Mouse (Mus musculus) CH12F3 (cell line): Measurements from ENCODE around the gene Gm42906.

Experiments
- in situ Hi-C: fragments of 300-500 bp; cut with MboI; formaldehyde crosslinking; loops from 2 replicates; pipeline ENCODE4 v1.14.3; 2020; ENCODE audit warnings: low sequenced_read_pairs

Gene Gm42906

GRCm38 (mm10) chr5:151428113-151428756 is at the start of gene Gm42906:
Gene Gm42906, minus strand, starts transcription at chr5:151428163.
- in situ Hi-C loops: no loop called here

GRCm38 (mm10) chr5:151445695-151446094 is 17.7 kb upstream of the Gm42906 start:
- in situ Hi-C loops: no loop called here

GRCm38 (mm10) chr5:151435106-151435505 is 7.1 kb upstream of the Gm42906 start:
- in situ Hi-C loops: no loop called here

- in situ Hi-C loops: no loop called here
Observed at GRCm38 (mm10) chr5:151426466-151426865, 1.5 kb downstream of the Gm42906 start.

GRCm38 (mm10) chr5:151422692-151423091 is 5.3 kb downstream of the Gm42906 start:
- in situ Hi-C loops: no loop called here

GRCm38 (mm10) chr5:151421859-151422258 is 6.1 kb downstream of the Gm42906 start:
- in situ Hi-C loops: no loop called here

- in situ Hi-C loops: no loop called here
Observed at GRCm38 (mm10) chr5:151418551-151418950, 9.4 kb downstream of the Gm42906 start.

GRCm38 (mm10) chr5:151417421-151418038 is 10.4 kb downstream of the Gm42906 start:
- in situ Hi-C loops: no loop called here

- in situ Hi-C loops: no loop called here
Observed at GRCm38 (mm10) chr5:151416988-151417387, 11.0 kb downstream of the Gm42906 start.

- in situ Hi-C loops: no loop called here
Observed at GRCm38 (mm10) chr5:151413617-151414016, 14.3 kb downstream of the Gm42906 start.

GRCm38 (mm10) chr5:151412666-151413463 is 15.1 kb downstream of the Gm42906 start:
- in situ Hi-C loops: no loop called here

GRCm38 (mm10) chr5:151410006-151410405 is 18.0 kb downstream of the Gm42906 start:
- in situ Hi-C loops: no loop called here

- in situ Hi-C loops: no loop called here
Observed at GRCm38 (mm10) chr5:151409282-151409681, 18.7 kb downstream of the Gm42906 start.

- in situ Hi-C loops: no loop called here
Observed at GRCm38 (mm10) chr5:151408124-151408900, 19.7 kb downstream of the Gm42906 start.

GRCm38 (mm10) chr5:151407493-151407892 is 20.5 kb downstream of the Gm42906 start:
- in situ Hi-C loops: no loop called here

- in situ Hi-C loops: no loop called here
Observed at GRCm38 (mm10) chr5:151406276-151406675, 21.7 kb downstream of the Gm42906 start.

GRCm38 (mm10) chr5:151405314-151405903 is 22.6 kb downstream of the Gm42906 start:
- in situ Hi-C loops: no loop called here

GRCm38 (mm10) chr5:151403586-151403985 is 24.4 kb downstream of the Gm42906 start:
- in situ Hi-C loops: no loop called here

GRCm38 (mm10) chr5:151400557-151400944 is 27.4 kb downstream of the Gm42906 start:
- in situ Hi-C loops: no loop called here

GRCm38 (mm10) chr5:151399918-151400556 is 27.9 kb downstream of the Gm42906 start:
- in situ Hi-C loops: no loop called here
